Mouse (Mus musculus) midbrain, embryonic 10.5 days (tissue): ENCODE measurements around the gene E130309D02Rik. TPM values are rescaled to one million over a fixed set of nuclear protein-coding genes. Genes with fewer than 3 reads are reported as not detected.
A peak's percentile ranks its signal among the peaks of the same experiment; 100 is the strongest.

Experiments
- DNase-seq: peaks from one replicate; pipeline ENCODE4 v3.0.0-alpha.2; 2017; ENCODE audit warnings: low spot score
- H3K27ac ChIP-seq: fragments of 300-500 bp; sonication (generic); replicated peaks from 2 replicates; pipeline ENCODE4 v1.5.1; 2016; ENCODE audit warnings: mild to moderate bottlenecking
- H3K27me3 ChIP-seq: fragments of 300-500 bp; sonication (generic); 2 replicates; pipeline ENCODE4 v1.6.1; 2016; ENCODE audit warnings: low read depth, mild to moderate bottlenecking; ENCODE audit not compliant: poor library complexity, severe bottlenecking
- H3K36me3 ChIP-seq: fragments of 300-500 bp; sonication (generic); 2 replicates; pipeline ENCODE4 v1.6.1; 2016; ENCODE audit warnings: mild to moderate bottlenecking, moderate library complexity
- H3K4me1 ChIP-seq: fragments of 300-500 bp; sonication (generic); 2 replicates; pipeline ENCODE4 v1.6.1; 2016
- H3K4me3 ChIP-seq: fragments of 300-500 bp; sonication (generic); 2 replicates; pipeline ENCODE4 v1.5.1; 2016; ENCODE audit warnings: mild to moderate bottlenecking, moderate library complexity
- H3K9me3 ChIP-seq: fragments of 300-500 bp; sonication (generic); replicated peaks from 2 replicates; pipeline ENCODE4 v1.6.1; 2016; ENCODE audit warnings: mild to moderate bottlenecking
- WGBS: fragments of 180-500 bp; shearing (Covaris S2); methylation state at CpG from one replicate; pipeline ENCODE4 v1.1.7; 2016; 5-methylcytosine and 5-hydroxymethylcytosine counted together
- polyA plus RNA-seq: library from polyadenylated mRNA; unstranded; fragments of >200 nt; fragmentation: Nextera tagmentation; extraction: Ambion mirVana; gene quantifications from 2 replicates; pipeline ENCODE4 v1.2.1, GENCODE M21; 2016

Gene E130309D02Rik
- polyA plus RNA-seq, 1 experiment from 2014 or later = 61.7 TPM

DNA sequence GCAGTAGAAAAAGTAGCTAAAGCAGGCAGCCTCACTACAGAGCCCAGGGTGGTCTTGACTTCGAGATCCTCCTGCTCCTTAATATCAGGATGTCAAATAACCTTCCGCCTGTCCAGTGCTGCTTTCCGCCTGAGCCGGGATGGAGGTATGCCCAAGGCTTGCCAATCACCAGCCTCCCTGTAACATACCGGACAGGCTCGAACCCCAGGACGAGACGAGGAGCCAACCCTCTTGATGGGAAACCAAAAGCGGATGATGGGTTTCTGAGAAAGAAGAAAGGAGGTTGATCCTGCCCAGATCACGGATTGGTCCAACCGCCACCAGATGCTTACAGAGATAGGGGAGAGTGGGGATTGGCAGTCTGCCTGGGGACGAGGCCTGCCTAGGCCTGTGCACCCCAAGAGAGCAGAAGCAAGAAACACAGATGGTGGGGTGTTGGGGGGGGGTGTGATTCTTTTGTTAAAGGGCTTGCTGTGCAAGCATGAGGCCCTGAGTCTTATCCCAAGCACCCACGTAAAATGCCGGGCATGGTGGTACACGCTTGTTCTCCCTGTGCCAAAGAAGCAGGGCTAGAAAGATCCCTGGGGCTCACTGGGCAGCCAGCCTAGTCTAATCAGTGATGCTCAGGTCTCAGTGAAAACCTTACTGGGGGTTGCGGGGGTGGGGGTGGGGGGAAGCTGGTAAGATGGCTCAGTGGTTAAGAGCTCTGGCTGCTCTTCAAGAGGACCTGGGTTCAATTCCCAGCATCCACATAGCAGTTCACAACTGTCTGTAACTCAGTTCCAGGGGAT is 42.4 kb downstream of the E130309D02Rik start:
- Histone ChIP-seq H3K27ac (no peak overlapping the region), H3K36me3 (no peaks in the 10 kb centered on the region), H3K9me3 (no peaks in the 10 kb centered on the region), H3K4me1 (peaks cover 29% of the 10 kb centered on the region), H3K27me3 (peaks cover 12% of the 10 kb centered on the region), H3K4me3 (no peak overlapping the region)
- WGBS = 89% methylated on average over 16 of the region's 16 CpGs
- no peak for DNase-seq

DNA sequence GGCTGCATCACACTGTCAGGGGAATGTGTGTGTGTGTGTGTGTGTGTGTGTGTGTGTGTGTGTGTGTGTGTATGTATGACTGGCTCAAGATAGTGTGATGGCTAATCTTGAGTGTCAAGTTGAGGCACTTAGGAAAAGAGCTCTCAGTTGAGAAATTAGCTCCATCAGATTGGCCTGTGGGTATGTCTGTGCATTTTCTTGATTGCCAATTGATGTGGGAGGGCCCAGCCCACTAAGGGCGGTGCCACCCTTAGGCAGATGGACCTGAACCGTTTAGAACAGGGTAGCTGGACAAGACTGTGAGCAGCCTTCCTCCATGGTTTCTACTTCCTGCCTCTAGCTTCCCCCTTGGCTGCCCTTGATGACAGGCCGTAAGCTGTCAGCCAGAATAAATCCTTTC is 43.1 kb downstream of the E130309D02Rik start:
- H3K4me1 ChIP-seq = peaks cover 29% of the 10 kb centered on the region
- H3K36me3 ChIP-seq = no peaks in the 10 kb centered on the region
- H3K27ac ChIP-seq = no peak overlapping the region
- H3K27me3 ChIP-seq = peaks cover 12% of the 10 kb centered on the region
- H3K4me3 ChIP-seq = no peak overlapping the region
- WGBS = 82% methylated on average over 3 of the region's 3 CpGs
- no peak for DNase-seq
- H3K9me3 ChIP-seq = no peaks in the 10 kb centered on the region

DNA sequence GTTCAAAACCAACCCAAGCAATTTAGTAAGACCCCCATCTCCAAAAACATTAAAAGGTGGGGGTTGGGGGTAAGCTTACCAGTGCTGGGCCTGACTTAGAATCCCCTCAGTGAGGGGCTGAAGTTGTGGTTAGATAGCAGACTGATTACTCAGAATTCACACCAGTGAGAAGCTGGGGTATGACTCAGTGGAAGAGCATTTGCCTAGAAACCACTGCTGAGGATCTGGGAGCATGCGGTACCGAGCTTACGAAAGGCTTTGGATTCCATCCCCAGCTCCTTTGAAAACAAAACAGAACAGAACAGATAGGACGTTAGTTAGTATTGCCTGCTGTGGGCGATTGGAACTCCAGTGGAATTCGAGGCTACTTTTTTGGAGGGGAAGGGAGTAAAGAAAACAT is 43.5 kb downstream of the E130309D02Rik start:
- no peaks in the 10 kb centered on the region for H3K36me3 ChIP-seq
- peaks cover 12% of the 10 kb centered on the region for H3K27me3 ChIP-seq
- no peak for DNase-seq
- 90% methylated on average over 6 of the region's 6 CpGs for WGBS
- H3K9me3 ChIP-seq = no peaks in the 10 kb centered on the region
- H3K4me1 ChIP-seq = peaks cover 29% of the 10 kb centered on the region
- H3K27ac ChIP-seq = no peak overlapping the region
- no peak overlapping the region for H3K4me3 ChIP-seq

DNA sequence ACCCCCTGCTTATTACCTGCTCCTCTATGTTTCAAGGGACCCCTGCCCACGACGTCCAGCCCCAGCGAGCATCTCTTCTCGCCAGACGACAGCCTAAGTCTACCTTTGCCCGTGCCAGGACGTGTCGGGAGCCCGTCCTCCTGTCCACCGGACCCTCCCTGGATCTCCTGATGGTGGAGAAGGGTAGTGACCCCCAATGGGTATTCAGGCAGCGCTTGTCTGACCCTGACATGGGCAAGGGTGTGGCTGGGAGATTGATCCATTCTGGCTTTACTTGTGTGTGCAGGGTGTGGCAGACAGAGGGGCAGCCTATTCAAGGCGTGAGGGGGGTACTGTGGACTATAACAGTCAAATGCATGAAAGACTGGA is 45.0 kb downstream of the E130309D02Rik start:
- WGBS = 5% methylated on average over 12 of the region's 12 CpGs
- H3K27ac ChIP-seq = peak overlapping the region; percentile 97
- DNase-seq = no peak

DNA sequence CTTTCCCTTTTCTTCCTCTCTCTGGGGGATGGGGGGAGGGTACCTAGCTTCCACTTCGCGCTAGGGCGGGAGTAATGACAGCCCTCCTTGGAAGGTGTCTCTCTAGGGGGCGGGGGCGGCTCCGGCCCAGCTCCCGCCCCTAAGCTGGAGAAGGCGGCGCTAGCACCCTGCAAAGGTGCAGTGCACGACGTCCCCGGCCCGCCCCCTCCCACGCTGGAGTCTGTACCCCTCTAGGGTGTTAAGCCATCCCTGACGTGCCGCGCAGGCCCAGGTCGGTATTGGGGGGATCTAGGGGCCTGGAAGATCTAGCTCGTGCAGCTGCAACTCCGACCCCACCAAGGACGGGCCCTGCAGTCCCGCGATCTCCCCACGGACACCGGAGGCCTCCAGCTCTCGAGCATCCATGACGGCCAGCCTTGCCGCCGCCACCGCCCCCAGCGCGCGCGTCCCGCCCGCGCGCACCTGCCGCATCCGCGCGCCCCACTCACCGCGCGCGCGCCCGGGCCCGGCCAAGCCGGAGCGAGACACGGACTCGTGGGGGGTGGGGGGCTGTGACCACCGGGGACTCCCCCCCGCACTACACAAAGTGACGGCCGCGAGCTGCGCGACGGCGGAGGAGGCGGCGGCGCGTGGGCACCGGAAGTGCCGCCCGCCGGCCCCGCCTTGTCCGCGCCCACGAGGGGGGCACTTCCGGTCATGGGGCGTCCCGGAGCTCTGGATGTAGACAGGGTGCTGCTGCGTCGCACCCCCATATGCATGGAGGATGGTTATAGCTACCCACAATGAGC is 45.6 kb downstream of the E130309D02Rik start, which contains the start of gene Zfp316:
Gene Zfp316 (minus strand): TSS at position 660 of the 788 bp plus-strand sequence.
- H3K27ac ChIP-seq = peak within 1 kb of the TSS; percentile 97
- peak within 1 kb of the TSS; percentile 90 for H3K4me3 ChIP-seq
- H3K4me1 ChIP-seq = peaks cover 29% of the 10 kb centered on the region
- H3K27me3 ChIP-seq = no peaks in the 10 kb centered on the region
- WGBS = under 1% methylated on average over 70 of the region's 79 CpGs
- peaks cover 5% of the 10 kb centered on the region for H3K36me3 ChIP-seq
- DNase-seq = peak; percentile 71
- no peaks in the 10 kb centered on the region for H3K9me3 ChIP-seq

More for the DNA sequence above, 45.0 kb downstream of the E130309D02Rik start:
- Histone ChIP-seq H3K4me3 (peak overlapping the region; percentile 90), H3K9me3 (no peaks in the 10 kb centered on the region), H3K27me3 (no peaks in the 10 kb centered on the region), H3K4me1 (peaks cover 29% of the 10 kb centered on the region), H3K36me3 (no peaks in the 10 kb centered on the region)

DNA sequence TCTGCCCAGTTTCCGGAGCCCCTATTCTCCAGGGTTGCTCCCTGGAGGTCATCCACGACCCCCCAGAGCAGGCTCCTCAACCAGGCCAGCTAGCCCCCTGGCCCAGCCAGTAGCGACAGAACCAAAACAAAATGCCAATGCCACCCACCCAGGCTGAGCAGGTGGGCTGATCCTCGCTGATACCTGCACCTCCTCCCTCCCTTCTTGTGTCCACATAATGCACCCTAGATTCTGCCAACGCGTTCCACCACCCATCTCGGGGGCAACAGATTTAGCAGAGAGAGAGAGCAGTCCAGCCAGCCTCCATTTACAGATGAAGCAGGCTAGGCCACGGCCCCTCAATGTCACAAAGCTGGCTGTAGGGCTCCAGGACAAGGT is 46.2 kb downstream of the E130309D02Rik start:
- Histone ChIP-seq H3K4me3 (peak overlapping the region; percentile 90), H3K9me3 (no peaks in the 10 kb centered on the region), H3K4me1 (peaks cover 29% of the 10 kb centered on the region), H3K27me3 (no peaks in the 10 kb centered on the region), H3K36me3 (peaks cover 11% of the 10 kb centered on the region), H3K27ac (peak overlapping the region; percentile 97)
- WGBS = 27% methylated on average over 8 of the region's 8 CpGs
- no peak for DNase-seq

DNA sequence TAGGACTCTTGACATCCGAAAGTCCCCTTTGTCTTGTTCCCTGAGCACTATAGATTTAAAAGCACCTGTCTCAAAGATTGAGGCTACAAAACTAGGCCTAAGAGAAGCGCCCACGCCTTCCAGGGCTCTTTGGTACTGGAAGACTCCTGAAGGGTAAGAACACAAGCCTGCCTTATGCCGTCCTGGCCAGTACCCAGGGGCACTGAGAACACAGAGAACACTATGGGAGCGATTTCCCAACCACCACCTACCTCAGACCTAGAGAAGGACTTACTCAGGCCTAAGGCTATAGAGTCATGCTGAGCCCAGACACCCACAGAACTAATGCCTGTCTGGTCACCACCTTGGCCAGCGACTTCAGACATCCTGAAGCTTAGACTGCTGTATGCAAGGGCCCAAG is 48.4 kb downstream of the E130309D02Rik start:
- H3K9me3 ChIP-seq = no peaks in the 10 kb centered on the region
- no peak overlapping the region for H3K27ac ChIP-seq
- H3K4me3 ChIP-seq = no peak overlapping the region
- no peak for DNase-seq
- H3K36me3 ChIP-seq = peaks cover 33% of the 10 kb centered on the region
- peaks cover 29% of the 10 kb centered on the region for H3K4me1 ChIP-seq
- WGBS = 80% methylated on average over 6 of the region's 6 CpGs
- H3K27me3 ChIP-seq = no peaks in the 10 kb centered on the region

DNA sequence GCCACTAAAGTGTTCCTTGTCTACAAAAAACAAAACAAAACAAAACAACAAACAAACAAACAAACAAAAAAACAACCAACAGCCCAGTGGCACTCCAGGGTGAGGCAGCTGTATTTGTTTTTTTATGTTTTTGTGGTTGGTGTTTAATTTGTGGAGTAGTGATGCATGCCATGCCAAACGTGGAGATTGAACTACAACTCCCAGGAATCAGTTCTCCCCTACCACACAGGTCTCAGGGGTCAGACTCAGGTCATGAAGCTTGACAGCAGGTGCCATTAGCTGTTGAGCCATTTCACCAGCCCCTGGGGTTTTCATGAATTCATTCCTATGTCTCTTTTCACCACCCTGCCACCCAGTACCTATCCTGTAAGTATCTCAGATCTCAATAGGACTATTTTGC is 49.8 kb downstream of the E130309D02Rik start:
- WGBS = 62% methylated on average over 1 of the region's 1 CpGs
- Histone ChIP-seq H3K9me3 (no peaks in the 10 kb centered on the region), H3K27ac (no peak overlapping the region), H3K27me3 (no peaks in the 10 kb centered on the region), H3K4me1 (peaks cover 20% of the 10 kb centered on the region), H3K36me3 (peaks cover 47% of the 10 kb centered on the region), H3K4me3 (no peak overlapping the region)
- no peak for DNase-seq

DNA sequence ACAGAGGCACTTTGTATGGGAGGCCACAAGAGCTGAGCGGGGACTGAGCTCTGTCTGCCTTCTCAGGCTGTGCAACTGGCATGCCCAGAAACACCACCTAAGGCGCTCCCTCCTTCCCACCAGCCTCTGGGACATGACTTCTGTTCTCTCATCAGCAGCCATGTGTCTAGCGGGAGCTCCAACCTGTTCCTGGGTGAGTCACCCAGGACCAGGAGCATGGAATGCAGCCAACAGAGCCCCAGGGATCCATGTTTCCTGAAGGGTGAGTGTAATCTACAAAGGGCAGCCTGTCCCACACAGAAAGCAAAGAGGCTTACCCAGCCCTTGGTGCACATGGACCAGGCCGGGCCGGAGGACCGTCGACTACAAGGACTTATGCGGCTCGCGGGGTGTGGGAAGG is 50.5 kb downstream of the E130309D02Rik start:
- H3K4me1 ChIP-seq = peaks cover 15% of the 10 kb centered on the region
- H3K27me3 ChIP-seq = no peaks in the 10 kb centered on the region
- H3K9me3 ChIP-seq = no peaks in the 10 kb centered on the region
- WGBS = 94% methylated on average over 10 of the region's 10 CpGs
- no peak overlapping the region for H3K27ac ChIP-seq
- no peak overlapping the region for H3K4me3 ChIP-seq
- no peak for DNase-seq
- H3K36me3 ChIP-seq = peaks cover 54% of the 10 kb centered on the region

DNA sequence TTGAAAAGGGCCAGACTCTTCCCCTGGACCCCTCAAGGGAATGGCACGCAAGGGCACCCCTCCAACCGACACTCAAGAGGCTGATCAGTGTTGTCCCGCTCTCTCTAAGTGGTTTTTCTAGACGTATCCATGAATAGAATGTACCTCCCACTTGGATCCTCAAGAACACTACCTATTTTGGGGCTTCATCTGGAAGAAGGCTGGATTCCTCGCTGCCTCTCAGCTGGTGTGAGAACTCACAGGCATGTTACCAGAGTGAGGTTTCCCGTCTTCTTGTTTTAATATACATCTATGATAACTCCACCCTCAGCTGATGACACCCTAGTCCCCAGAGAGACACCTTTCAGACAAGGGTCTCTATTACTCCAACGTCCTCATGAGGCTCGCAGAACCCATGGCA is 53.5 kb downstream of the E130309D02Rik start:
- no peak overlapping the region for H3K4me3 ChIP-seq
- H3K4me1 ChIP-seq = no peaks in the 10 kb centered on the region
- no peak for DNase-seq
- H3K27ac ChIP-seq = no peak overlapping the region
- peaks cover 84% of the 10 kb centered on the region for H3K36me3 ChIP-seq
- 96% methylated on average over 8 of the region's 8 CpGs for whole genome bisulfite sequencing
- H3K9me3 ChIP-seq = no peaks in the 10 kb centered on the region
- H3K27me3 ChIP-seq = peaks cover 27% of the 10 kb centered on the region

DNA sequence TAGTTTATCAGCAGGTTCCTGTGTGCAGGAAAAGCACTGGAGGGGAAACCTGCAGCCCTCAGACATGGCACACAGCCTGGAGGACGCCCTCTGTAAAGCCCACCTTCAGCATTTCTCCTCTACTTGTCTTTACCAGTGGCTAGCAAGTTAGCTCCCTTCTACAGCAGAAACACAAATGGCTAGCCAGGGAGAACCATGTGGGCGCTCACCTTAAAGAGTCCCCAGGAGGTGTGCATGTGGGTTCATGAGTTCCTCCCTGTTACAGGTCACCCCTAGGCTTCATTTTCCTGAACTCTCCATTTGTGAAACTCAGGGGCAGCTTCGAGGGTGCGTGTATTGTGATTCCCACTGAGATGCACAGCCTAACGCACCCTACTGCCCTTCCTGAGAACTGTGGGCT is 59.4 kb downstream of the E130309D02Rik start:
- WGBS = 69% methylated on average over 5 of the region's 5 CpGs
- DNase-seq = no peak
- Histone ChIP-seq H3K27me3 (peaks cover 86% of the 10 kb centered on the region), H3K27ac (no peak overlapping the region), H3K9me3 (no peaks in the 10 kb centered on the region), H3K4me3 (no peak overlapping the region), H3K4me1 (peaks cover 30% of the 10 kb centered on the region), H3K36me3 (peaks cover 89% of the 10 kb centered on the region)

DNA sequence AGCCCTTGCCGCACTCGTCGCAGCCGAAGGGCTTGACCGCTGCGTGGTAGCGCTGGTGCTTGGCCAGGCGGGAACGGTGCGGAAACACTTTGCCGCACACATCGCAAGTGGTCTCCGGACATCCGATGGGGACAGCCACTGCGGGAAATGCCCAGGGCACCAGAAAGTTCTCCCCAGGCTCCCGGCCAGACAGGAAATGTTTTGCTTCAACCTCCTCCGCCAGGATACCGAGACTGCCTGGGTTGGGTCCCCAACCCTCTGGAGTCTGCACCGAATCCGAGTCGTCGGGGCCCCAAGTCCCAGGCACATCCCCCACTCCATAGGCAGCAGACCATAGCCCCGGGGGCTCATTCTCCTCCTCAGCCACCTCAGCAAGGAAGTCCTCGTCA is 60.0 kb downstream of the E130309D02Rik start:
- no peaks in the 10 kb centered on the region for H3K9me3 ChIP-seq
- no peak for DNase-seq
- H3K27ac ChIP-seq = no peak overlapping the region
- peak overlapping the region; percentile 50 for H3K4me3 ChIP-seq
- peaks cover 82% of the 10 kb centered on the region for H3K36me3 ChIP-seq
- H3K27me3 ChIP-seq = peaks cover 90% of the 10 kb centered on the region
- peaks cover 30% of the 10 kb centered on the region for H3K4me1 ChIP-seq
- 6% methylated on average over 24 of the region's 24 CpGs for WGBS
